Mouse (Mus musculus) C2C12 (cell line): ENCODE data around the gene Sema6c. TPM values are rescaled to one million over a fixed set of nuclear protein-coding genes. Genes with fewer than 3 reads are reported as not detected.
"Not testable (repeated sequence)": the region's sequence is repeated elsewhere in the genome, so short reads cannot be mapped to it uniquely, and the experiment has no call there.

Experiments used
- H3K27me3 ChIP-seq: one replicate; pipeline ENCODE4 v1.6.1; 2011; ENCODE audit not compliant: control insufficient read depth, insufficient read depth, insufficient read length
- H3K36me3 ChIP-seq: one replicate; pipeline ENCODE4 v1.6.1; 2011; ENCODE audit not compliant: control insufficient read depth, insufficient read depth
- H3K4me3 ChIP-seq: one replicate; pipeline ENCODE4 v1.5.1; 2011; ENCODE audit warnings: mild to moderate bottlenecking, control low read depth; ENCODE audit not compliant: poor library complexity, insufficient read depth, severe bottlenecking
- H3K79me2 ChIP-seq: one replicate; pipeline ENCODE4 v1.6.1; 2011; ENCODE audit not compliant: control insufficient read depth, insufficient read depth
- H3K79me3 ChIP-seq: one replicate; pipeline ENCODE4 v1.6.1; 2011; ENCODE audit warnings: low read depth, control low read depth
- H3ac ChIP-seq: one replicate; pipeline ENCODE3; 2011; ENCODE audit warnings: low read depth; ENCODE audit not compliant: control insufficient read depth, insufficient read length
- CEBPB ChIP-seq: IDR thresholded peaks from one replicate; pipeline ENCODE4 v1.6.1; 2011; ENCODE audit warnings: low read depth, mild to moderate bottlenecking, control low read depth, moderate library complexity
- CTCF ChIP-seq: IDR thresholded peaks from one replicate; pipeline ENCODE4 v1.5.1; 2011; ENCODE audit not compliant: control insufficient read depth, insufficient read depth, insufficient read length
- FOSL1 ChIP-seq: IDR thresholded peaks from one replicate; pipeline ENCODE4 v1.8.0; 2011; ENCODE audit warnings: mild to moderate bottlenecking, low read length; ENCODE audit not compliant: poor library complexity, insufficient read depth, severe bottlenecking
- MAX ChIP-seq: IDR thresholded peaks from one replicate; pipeline ENCODE4 v1.6.1; 2011; ENCODE audit warnings: mild to moderate bottlenecking, control low read depth
- MYOD1 ChIP-seq: IDR thresholded peaks from one replicate; pipeline ENCODE4 v1.6.1; 2011; ENCODE audit warnings: low read depth; ENCODE audit not compliant: control insufficient read depth, insufficient read length
- MYOG ChIP-seq: IDR thresholded peaks from one replicate; pipeline ENCODE4 v1.6.1; 2011; ENCODE audit not compliant: control insufficient read depth, insufficient read length; ENCODE audit errors: extremely low read depth
- USF1 ChIP-seq: IDR thresholded peaks from one replicate; pipeline ENCODE4 v1.6.1; 2011; ENCODE audit warnings: low read depth, mild to moderate bottlenecking, control low read depth, moderate library complexity
- polyA plus RNA-seq: library from polyadenylated mRNA; unstranded; fragments of >200 nt; fragmentation: generic; extraction: Trizol; gene quantifications from one replicate; pipeline ENCODE4 v1.2.1, GENCODE M21; 2012; ENCODE audit warnings: missing spikeins

Sema6c gene
- polyA plus RNA-seq, 1 experiment = 5.4 TPM

DNA sequence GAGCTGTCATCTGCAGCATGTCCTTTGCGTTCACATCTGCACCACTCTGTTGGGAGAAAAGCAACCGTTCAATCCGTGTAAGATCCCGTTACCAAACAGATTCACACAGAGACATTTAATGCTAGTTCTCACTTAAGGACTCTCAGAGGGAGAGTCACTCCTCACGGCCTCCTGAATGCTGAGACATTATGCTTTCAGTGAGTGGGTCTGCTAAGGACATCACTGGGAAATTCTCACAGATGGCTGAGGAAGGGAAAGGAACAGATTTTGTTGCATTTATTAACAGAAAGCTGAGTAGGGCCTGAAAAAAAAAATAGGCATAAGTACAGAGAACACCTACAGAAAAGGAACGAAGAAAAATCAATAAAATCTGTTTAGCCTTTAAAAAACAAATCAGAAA, 43.6 kb downstream of the Sema6c start:
- Histone ChIP-seq H3K4me3 (no peak overlapping the region), H3K36me3 (peaks cover 74% of the 10 kb centered on the region), H3ac (no peak overlapping the region), H3K79me2 (no peaks in the 10 kb centered on the region), H3K27me3 (no peaks in the 10 kb centered on the region), H3K79me3 (no peaks in the 10 kb centered on the region)
- TF ChIP-seq USF1 (no peak), CEBPB (no peak), CTCF (no peak), MYOD1 (no peak), FOSL1 (no peak), MAX (no peak), MYOG (no peak)

DNA sequence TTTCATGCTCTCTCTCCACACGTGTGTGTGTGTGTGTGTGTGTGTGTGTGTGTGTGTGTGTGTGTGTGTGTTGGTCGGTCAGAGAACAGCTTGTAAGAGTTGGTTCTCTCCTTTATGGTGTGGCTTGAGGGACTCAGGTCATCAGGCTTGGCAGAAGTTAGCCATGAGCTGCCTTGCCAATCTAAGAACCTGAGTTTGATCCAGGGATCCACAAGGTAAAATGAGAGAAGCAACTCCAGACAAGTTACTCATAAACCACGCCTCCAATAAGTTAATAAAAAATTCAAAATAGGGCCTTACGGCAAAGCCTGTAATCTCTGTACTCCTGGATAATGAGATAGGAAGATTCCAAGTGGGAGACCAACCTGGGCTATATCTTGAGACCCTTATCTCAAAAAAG, 48.0 kb downstream of the Sema6c start:
- Histone ChIP-seq H3K79me3 (peaks cover 2% of the 10 kb centered on the region), H3K79me2 (peaks cover 6% of the 10 kb centered on the region), H3K36me3 (peaks cover 57% of the 10 kb centered on the region), H3K4me3 (no peak overlapping the region), H3ac (no peak overlapping the region), H3K27me3 (no peaks in the 10 kb centered on the region)
- TF ChIP-seq MYOG (no peak), CEBPB (no peak), MYOD1 (no peak)

DNA sequence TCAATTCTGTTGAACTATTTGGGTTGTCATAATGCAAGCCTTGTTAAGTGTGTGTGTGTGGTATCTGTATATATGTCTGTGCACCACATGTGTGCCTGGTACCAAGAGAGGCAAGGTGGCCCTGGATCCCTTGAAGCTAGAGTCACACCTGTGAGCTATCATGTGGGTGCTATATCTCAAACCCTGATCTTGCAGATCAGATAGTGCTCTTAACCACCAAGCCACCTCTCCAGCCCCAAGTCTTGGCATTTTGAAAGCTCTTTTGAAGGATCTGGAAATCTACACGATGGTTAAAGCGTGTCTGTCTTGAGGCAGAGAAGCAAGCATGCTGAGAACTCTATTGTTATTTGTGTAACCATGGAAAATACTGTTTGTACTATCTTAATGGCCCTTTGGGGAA, 50.3 kb downstream of the Sema6c start:
- peaks cover 14% of the 10 kb centered on the region for H3K79me2 ChIP-seq
- no peak overlapping the region for H3ac ChIP-seq
- no peak overlapping the region for H3K4me3 ChIP-seq
- no peaks in the 10 kb centered on the region for H3K27me3 ChIP-seq
- H3K79me3 ChIP-seq = peaks cover 4% of the 10 kb centered on the region
- TF ChIP-seq CTCF (no peak), MAX (no peak), CEBPB (no peak), FOSL1 (no peak), MYOG (no peak), MYOD1 (no peak), USF1 (no peak)
- H3K36me3 ChIP-seq = peaks cover 46% of the 10 kb centered on the region

DNA sequence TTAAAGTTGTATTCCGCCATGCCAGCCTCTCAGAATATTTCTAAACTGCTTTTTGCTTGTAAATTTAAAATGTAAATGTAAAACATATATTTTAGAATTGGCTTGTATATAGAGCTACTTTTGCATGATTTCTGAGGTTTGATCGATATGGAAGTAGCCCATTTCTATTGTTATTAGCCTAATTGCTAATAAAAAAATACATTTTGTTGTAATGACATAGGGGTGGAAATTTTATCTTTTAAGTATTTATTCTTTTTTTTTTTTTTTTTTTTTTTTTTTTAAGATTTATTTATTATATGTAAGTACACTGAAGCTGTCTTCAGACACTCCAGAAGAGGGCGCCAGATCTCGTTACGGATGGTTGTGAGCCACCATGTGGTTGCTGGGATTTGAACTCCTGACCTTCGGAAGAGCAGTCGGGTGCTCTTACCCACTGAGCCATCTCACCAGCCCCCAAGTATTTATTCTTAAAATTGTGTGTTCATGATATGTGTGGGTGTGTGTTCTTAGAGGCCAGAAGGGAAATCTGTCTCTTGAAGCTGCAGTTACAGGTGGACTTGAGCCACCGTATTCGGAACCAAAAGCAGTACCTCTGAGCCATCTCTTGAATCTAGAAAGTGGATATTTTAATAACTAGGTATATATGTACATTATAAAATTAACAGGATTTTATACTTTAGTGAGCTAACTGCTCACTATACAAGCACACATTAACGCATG, 52.8 kb downstream of the Sema6c start:
- H3ac ChIP-seq, H3K27me3 ChIP-seq, H3K4me3 ChIP-seq, H3K79me3 ChIP-seq: not testable (repeated sequence)
- Histone ChIP-seq H3K36me3 (peaks cover 44% of the 10 kb centered on the region), H3K79me2 (peaks cover 26% of the 10 kb centered on the region)

DNA sequence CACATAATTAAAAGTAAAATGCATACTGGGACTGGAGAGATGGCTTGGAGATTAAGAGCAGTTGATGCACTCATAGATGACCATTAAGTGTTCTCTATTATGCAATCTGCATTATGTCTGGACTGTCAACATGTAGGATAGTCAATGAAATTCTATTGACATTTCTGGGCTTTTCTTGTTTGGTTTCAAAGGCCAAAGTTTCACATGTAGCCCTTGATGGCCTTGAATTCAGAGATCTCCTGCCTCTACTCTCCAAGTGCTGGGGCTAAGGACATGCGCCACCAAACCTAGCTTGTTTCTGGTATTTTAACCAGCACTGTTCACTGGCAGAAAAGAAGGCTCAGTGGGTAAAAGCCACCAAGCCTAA, 53.3 kb downstream of the Sema6c start:
- H3K36me3 ChIP-seq = peaks cover 39% of the 10 kb centered on the region
- TF ChIP-seq CTCF = no peak
- no peak for TF ChIP-seq MAX
- TF ChIP-seq MYOG = no peak
- no peak for TF ChIP-seq CEBPB
- no peak for TF ChIP-seq FOSL1
- TF ChIP-seq USF1 = no peak
- TF ChIP-seq MYOD1 = no peak
- H3K4me3 ChIP-seq = no peak overlapping the region
- H3ac ChIP-seq = no peak overlapping the region
- peaks cover 6% of the 10 kb centered on the region for H3K79me3 ChIP-seq
- H3K79me2 ChIP-seq = peaks cover 26% of the 10 kb centered on the region
- no peaks in the 10 kb centered on the region for H3K27me3 ChIP-seq

DNA sequence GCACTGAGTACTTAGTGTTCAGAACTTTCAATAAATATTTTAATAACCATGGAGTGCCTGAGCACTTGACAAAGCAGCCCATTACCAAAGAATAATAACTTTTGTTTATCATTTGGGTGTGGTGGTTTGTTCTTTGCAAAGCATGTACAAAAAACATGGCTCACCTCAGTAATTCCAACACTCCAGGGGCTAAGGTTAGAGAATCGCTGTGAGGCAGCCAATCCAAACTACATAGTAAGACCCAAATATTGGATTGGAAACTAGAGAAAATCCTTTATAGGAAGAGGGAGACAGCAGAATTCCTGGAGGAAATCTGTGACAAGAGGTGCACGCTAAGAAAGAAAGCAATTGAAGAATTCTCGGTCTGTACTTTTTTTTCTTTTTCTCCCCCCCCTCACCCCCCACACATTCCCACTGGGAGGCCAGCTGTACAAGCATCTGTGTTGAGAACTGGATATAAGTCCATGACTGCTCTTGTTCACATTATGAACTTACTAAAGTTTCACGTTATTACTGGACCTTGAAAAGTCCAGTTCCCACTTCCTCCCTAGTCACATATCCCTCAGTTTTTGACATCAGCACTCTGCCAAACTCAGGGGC, 56.5 kb downstream of the Sema6c start:
- H3K79me2 ChIP-seq = peaks cover 45% of the 10 kb centered on the region
- H3K27me3 ChIP-seq = no peaks in the 10 kb centered on the region
- peaks cover 56% of the 10 kb centered on the region for H3K36me3 ChIP-seq
- H3K79me3 ChIP-seq = peaks cover 16% of the 10 kb centered on the region
- TF ChIP-seq MYOD1 = no peak
- H3ac ChIP-seq = peak overlapping the region; percentile 16
- H3K4me3 ChIP-seq = peak overlapping the region; percentile 57
